Mouse (Mus musculus) layer of hippocampus, postnatal 14 days (tissue): ENCODE measurements around the gene Foxn2. TPM values are rescaled to one million over a fixed set of nuclear protein-coding genes. Genes with fewer than 3 reads are reported as not detected.

ENCODE experiments used
- total RNA-seq, 2 experiments: library from RNA; stranded (reverse); gene quantifications; 2 replicates each; pipeline ENCODE4 v1.2.3; 2021

Gene Foxn2
- total RNA-seq, 2 experiments from 2014 or later: 19.0 to 19.6 TPM

Other genes with a start within 250 kb of the Foxn2 start
- gene Ppp1r21, start 89.4 kb downstream of the Foxn2 start, total RNA-seq: 10 to 100 TPM; 72.4 to 74.7 TPM
- 10 to 100 TPM in 1 of 2 experiments, 1 to 10 TPM in 1; 7.5 to 10.3 TPM for gene Ston1, start 157.0 kb downstream of the Foxn2 start, total RNA-seq
- not detected for gene Gtf2a1l, start 227.9 kb downstream of the Foxn2 start, total RNA-seq